Mouse (Mus musculus): Measurements from ENCODE around the gene Mvb12b. TPM values are rescaled to one million over a fixed set of nuclear protein-coding genes. Genes with fewer than 3 reads are reported as not detected.

Gene Mvb12b
- total and polyA plus RNA-seq, 3 experiments: 22.8 to 23.3 TPM; not detected in 1

- Histone ChIP-seq H3K27ac (ENCODE audit: control insufficient read depth, low read depth, low read length) (no peak overlapping the region), H3K9ac (ENCODE audit: control insufficient read depth, low read depth, low read length, poor library complexity, severe bottlenecking) (no peak overlapping the region), H3K79me2 (ENCODE audit: control insufficient read depth, insufficient read depth, low read length, poor library complexity) (no peaks in the 10 kb centered on the region), H3K36me3 (ENCODE audit: control insufficient read depth in 1 of 2, insufficient read depth in 2 of 2, low read length in 2 of 2) (no peaks in the 10 kb centered on the region), H3K4me1 (ENCODE audit: control insufficient read depth in 1 of 2, insufficient read depth in 2 of 2, low read length in 2 of 2) (no peaks in the 10 kb centered on the region), H3K4me3 (ENCODE audit: control insufficient read depth in 1 of 2, insufficient read depth in 1 of 2, low read depth in 2 of 2, low read length in 2 of 2) (no peak overlapping the region), H3K27me3 (ENCODE audit: control insufficient read depth in 1 of 2, insufficient read depth in 2 of 2, low read length in 2 of 2) (no peaks in the 10 kb centered on the region), H3K9me3 (replicated peaks; ENCODE audit: insufficient read depth, low read length) (no peaks in the 10 kb centered on the region)
- no peak for TF ChIP-seq KAT2A (conservative IDR thresholded peaks at IDR 0.05; ENCODE audit: low read depth, low read length)
- TF ChIP-seq SMC3 (IDR thresholded peaks at IDR 0.05; ENCODE audit: low read depth, low read length): no peak
- TF ChIP-seq MAX (IDR thresholded peaks at IDR 0.05; ENCODE audit: low read length): no peak
- TF ChIP-seq RCOR1 (IDR thresholded peaks at IDR 0.05; ENCODE audit: low read depth, low read length): no peak
- TF ChIP-seq USF1 (IDR thresholded peaks at IDR 0.05; ENCODE audit: low read depth, low read length): no peak
- no peak for TF ChIP-seq ELF1 (IDR thresholded peaks at IDR 0.05; ENCODE audit: low read depth, low read length)
- no peak for TF ChIP-seq CTCF (IDR thresholded peaks at IDR 0.05 in 2 of 3, conservative IDR thresholded peaks at IDR 0.05 in 1 of 3; ENCODE audit: control insufficient read depth in 1 of 3, insufficient read depth in 1 of 3, low read depth in 2 of 3, low read length in 3 of 3, poor library complexity in 1 of 3, severe bottlenecking in 1 of 3)
- no peak for TF ChIP-seq ZMIZ1 (IDR thresholded peaks at IDR 0.05; ENCODE audit: low read depth, low read length)
- TF ChIP-seq ZC3H11A (IDR thresholded peaks at IDR 0.05; ENCODE audit: low read depth, low read length): no peak
- no peak for TF ChIP-seq POLR2AphosphoS2 (IDR thresholded peaks at IDR 0.05; ENCODE audit: low read length)
- TF ChIP-seq E2F4 (IDR thresholded peaks at IDR 0.05; ENCODE audit: borderline replicate concordance, low read depth, low read length): no peak
- TF ChIP-seq GATA1 (IDR thresholded peaks at IDR 0.05; ENCODE audit: low read depth, low read length): no peak
- no peak for DNase-seq (ENCODE audit: low read depth, low spot score)
Measured at GRCm38 (mm10) chr2:33781655-33782400, 105.9 kb downstream of the Mvb12b start.

GRCm38 (mm10) chr2:33778466-33778865 lies 109.3 kb downstream of the Mvb12b start:
- H3K4me3 ChIP-seq (ENCODE audit: control insufficient read depth in 1 of 2, insufficient read depth in 1 of 2, low read depth in 2 of 2, low read length in 2 of 2): no peak overlapping the region
- no peak for DNase-seq (ENCODE audit: low read depth, low spot score)
- no peaks in the 10 kb centered on the region for H3K79me2 ChIP-seq (ENCODE audit: control insufficient read depth, insufficient read depth, low read length, poor library complexity)
- H3K27ac ChIP-seq (ENCODE audit: control insufficient read depth, low read depth, low read length): no peak overlapping the region
- TF ChIP-seq MEF2A (IDR thresholded peaks at IDR 0.05; ENCODE audit: extremely low read depth, insufficient replicate concordance, low read depth, low read length, poor library complexity, severe bottlenecking) (no peak), USF1 (IDR thresholded peaks at IDR 0.05; ENCODE audit: low read depth, low read length) (no peak), RAD21 (IDR thresholded peaks at IDR 0.05; ENCODE audit: low read depth, low read length) (no peak), USF2 (IDR thresholded peaks at IDR 0.05; ENCODE audit: borderline replicate concordance in 1 of 2, insufficient read depth in 1 of 2, low read depth in 1 of 2, low read length in 2 of 2) (no peak), ZKSCAN1 (IDR thresholded peaks at IDR 0.05; ENCODE audit: low read depth, low read length) (no peak), POLR2AphosphoS5 (IDR thresholded peaks at IDR 0.05; ENCODE audit: borderline replicate concordance, low read depth, low read length) (no peak), POLR2AphosphoS2 (IDR thresholded peaks at IDR 0.05; ENCODE audit: low read length) (no peak), TCF12 (IDR thresholded peaks at IDR 0.05; ENCODE audit: low read depth, low read length) (no peak), CHD1 (IDR thresholded peaks at IDR 0.05; ENCODE audit: low read depth, low read length) (no peak), CTCF (IDR thresholded peaks at IDR 0.05 in 2 of 3, conservative IDR thresholded peaks at IDR 0.05 in 1 of 3; ENCODE audit: control insufficient read depth in 1 of 3, insufficient read depth in 1 of 3, low read depth in 2 of 3, low read length in 3 of 3, poor library complexity in 1 of 3, severe bottlenecking in 1 of 3) (no peak), NELFE (IDR thresholded peaks at IDR 0.05; ENCODE audit: low read depth, low read length) (no peak), UBTF (IDR thresholded peaks at IDR 0.05; ENCODE audit: borderline replicate concordance, insufficient read depth, low read depth, low read length) (no peak), ETS1 (IDR thresholded peaks at IDR 0.05; ENCODE audit: low read depth, low read length) (no peak), JUND (IDR thresholded peaks at IDR 0.05; ENCODE audit: low read depth, low read length) (no peak), GABPA (IDR thresholded peaks at IDR 0.05; ENCODE audit: low read depth, low read length) (no peak), MYB (IDR thresholded peaks at IDR 0.05; ENCODE audit: low read depth, low read length) (no peak), KAT2A (conservative IDR thresholded peaks at IDR 0.05; ENCODE audit: low read depth, low read length) (no peak), TAL1 (IDR thresholded peaks at IDR 0.05; ENCODE audit: low read length) (no peak), MAX (IDR thresholded peaks at IDR 0.05; ENCODE audit: low read length) (no peak)
- no peaks in the 10 kb centered on the region; a peak in 1 of 4 replicates for H3K36me3 ChIP-seq (ENCODE audit: control insufficient read depth in 1 of 2, insufficient read depth in 2 of 2, low read length in 2 of 2)
- no peaks in the 10 kb centered on the region for H3K4me1 ChIP-seq (ENCODE audit: control insufficient read depth in 1 of 2, insufficient read depth in 2 of 2, low read length in 2 of 2)
- H3K9ac ChIP-seq (ENCODE audit: control insufficient read depth, low read depth, low read length, poor library complexity, severe bottlenecking): no peak overlapping the region
- H3K9me3 ChIP-seq (replicated peaks; ENCODE audit: insufficient read depth, low read length): no peaks in the 10 kb centered on the region
- H3K27me3 ChIP-seq (ENCODE audit: control insufficient read depth in 1 of 2, insufficient read depth in 2 of 2, low read length in 2 of 2): no peaks in the 10 kb centered on the region

Measured in MEL (cell line).